Mouse (Mus musculus) cerebellum, adult 2 months (tissue): ENCODE data around the gene Gm14444.
"Not testable (repeated sequence)": the region's sequence is repeated elsewhere in the genome, so short reads cannot be mapped to it uniquely, and the experiment has no call there.

Experiments
- CTCF ChIP-seq: fragments of 200-500 bp; IDR thresholded peaks from 2 replicates; pipeline ENCODE4 v1.5.1; 2011; ENCODE audit warnings: low read depth, mild to moderate bottlenecking, control low read depth, low read length, moderate library complexity, borderline replicate concordance; ENCODE audit not compliant: insufficient read depth
- POLR2A ChIP-seq: fragments of 200-500 bp; IDR thresholded peaks from 2 replicates; pipeline ENCODE4 v1.6.1; 2011; ENCODE audit warnings: low read length, control low read depth, borderline replicate concordance; ENCODE audit not compliant: insufficient read depth

DNA sequence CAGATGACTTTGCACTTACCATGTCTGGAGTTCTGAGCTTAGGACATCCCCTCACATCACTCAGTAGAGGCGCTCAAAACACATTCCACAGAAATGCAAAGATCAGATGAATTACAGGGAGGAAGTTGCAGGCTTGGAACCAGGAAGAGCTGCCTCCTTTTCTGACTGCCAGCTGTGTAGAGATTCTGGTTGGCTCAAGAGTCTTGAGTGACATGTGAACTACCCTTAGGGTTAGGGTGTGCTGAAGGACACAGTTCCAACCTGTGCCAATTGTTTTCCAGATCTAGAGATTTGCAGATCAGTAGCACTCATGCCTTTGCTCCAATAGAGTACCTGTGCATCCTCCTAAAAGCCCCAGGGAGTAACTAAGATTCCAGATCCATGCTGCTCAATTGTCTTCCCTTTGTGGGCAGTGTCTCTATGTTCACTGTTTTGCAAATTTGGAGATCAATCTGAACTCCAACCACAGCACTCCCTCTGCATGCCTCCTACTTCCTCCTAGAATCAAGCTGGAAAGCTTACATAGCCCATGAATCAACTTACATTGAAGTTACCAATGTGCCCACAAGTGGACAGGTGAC is 57.7 kb downstream of the Gm14444 start, which contains the start of gene Gm14393:
- TF ChIP-seq POLR2A, CTCF: not testable (repeated sequence)
